Mouse (Mus musculus) small intestine, adult 2 months (tissue): ENCODE measurements around the gene Ppara. TPM values are rescaled to one million over a fixed set of nuclear protein-coding genes. Genes with fewer than 3 reads are reported as not detected.

ENCODE experiments used
- H3K27ac ChIP-seq: fragments of 200-500 bp; 2 replicates; pipeline ENCODE4 v1.5.1; 2012; ENCODE audit warnings: low read depth, low read length, control low read depth, inconsistent platforms; ENCODE audit not compliant: insufficient read depth
- H3K27me3 ChIP-seq: fragments of 200-500 bp; 2 replicates; pipeline ENCODE4 v1.6.1; 2012; ENCODE audit warnings: mild to moderate bottlenecking, moderate library complexity, low read length, inconsistent platforms; ENCODE audit not compliant: control insufficient read depth, insufficient read depth
- H3K36me3 ChIP-seq: fragments of 200-500 bp; 2 replicates; pipeline ENCODE4 v1.6.1; 2012; ENCODE audit warnings: mild to moderate bottlenecking, low read length, control low read depth, inconsistent platforms; ENCODE audit not compliant: control insufficient read depth, insufficient read depth
- H3K4me1 ChIP-seq: fragments of 200-500 bp; 2 replicates; pipeline ENCODE4 v1.6.1; 2012; ENCODE audit warnings: low read length, inconsistent platforms, mixed read lengths; ENCODE audit not compliant: control insufficient read depth, insufficient read depth, insufficient read length
- H3K4me3 ChIP-seq: fragments of 200-500 bp; 2 replicates; pipeline ENCODE4 v1.5.1; 2012; ENCODE audit warnings: low read depth, mild to moderate bottlenecking, control low read depth, inconsistent platforms, low read length, moderate library complexity
- CTCF ChIP-seq: fragments of 200-500 bp; IDR thresholded peaks from 2 replicates; pipeline ENCODE4 v1.5.1; 2012; ENCODE audit warnings: low read depth, mild to moderate bottlenecking, control low read depth, inconsistent platforms, low read length, moderate library complexity, mixed read lengths; ENCODE audit not compliant: insufficient replicate concordance, insufficient read length; ENCODE audit errors: extremely low read depth
- POLR2A ChIP-seq: fragments of 200-500 bp; IDR thresholded peaks from 2 replicates; pipeline ENCODE4 v1.6.1; 2012; ENCODE audit warnings: low read depth, mild to moderate bottlenecking, control low read depth, inconsistent platforms, low read length, moderate library complexity
- WGBS: fragments of 180-500 bp; shearing (Covaris S2); methylation state at CpG from one replicate; pipeline ENCODE4 v1.1.7; 2018; 5-methylcytosine and 5-hydroxymethylcytosine counted together
- polyA plus RNA-seq: library from polyadenylated mRNA; depleted of rRNA; stranded (reverse); fragments of >200 nt; gene quantifications from 2 replicates; pipeline ENCODE4 v1.2.3, GENCODE M21; 2012

The Ppara gene
- polyA plus RNA-seq, 1 experiment: 7.2 TPM

GRCm38 (mm10) chr15:85798676-85799075 lies 63.9 kb downstream of the Ppara start:
- Histone ChIP-seq H3K27ac (no peak overlapping the region), H3K4me3 (no peak overlapping the region), H3K4me1 (no peaks in the 10 kb centered on the region), H3K27me3 (no peaks in the 10 kb centered on the region), H3K36me3 (peaks cover 45% of the 10 kb centered on the region)
- 96% methylated on average over 8 of the region's 8 CpGs for WGBS
- TF ChIP-seq POLR2A: no peak
- TF ChIP-seq CTCF: no peak

- H3K27ac ChIP-seq: no peak overlapping the region
- WGBS: 88% methylated on average over 2 of the region's 2 CpGs
- H3K4me3 ChIP-seq: no peak overlapping the region
- H3K4me1 ChIP-seq: no peaks in the 10 kb centered on the region
- no peaks in the 10 kb centered on the region for H3K27me3 ChIP-seq
- peaks cover 35% of the 10 kb centered on the region for H3K36me3 ChIP-seq
- TF ChIP-seq CTCF: no peak
- no peak for TF ChIP-seq POLR2A
These were observed 68.1 kb downstream of the Ppara start for GRCm38 (mm10) chr15:85802931-85803330.

- Histone ChIP-seq H3K27ac (no peak overlapping the region), H3K36me3 (peaks cover 13% of the 10 kb centered on the region), H3K4me1 (no peaks in the 10 kb centered on the region), H3K4me3 (no peak overlapping the region), H3K27me3 (no peaks in the 10 kb centered on the region)
- 70% methylated on average over 4 of the region's 4 CpGs for WGBS
- no peak for TF ChIP-seq POLR2A
- no peak for TF ChIP-seq CTCF
These were observed 72.1 kb downstream of the Ppara start for GRCm38 (mm10) chr15:85806886-85807285.

- Histone ChIP-seq H3K4me3 (no peak overlapping the region), H3K27me3 (no peaks in the 10 kb centered on the region), H3K4me1 (no peaks in the 10 kb centered on the region), H3K36me3 (peaks cover 11% of the 10 kb centered on the region), H3K27ac (no peak overlapping the region)
- WGBS: 86% methylated on average over 4 of the region's 4 CpGs
- TF ChIP-seq POLR2A (no peak), CTCF (no peak)
These were observed 72.6 kb downstream of the Ppara start for GRCm38 (mm10) chr15:85807404-85807803.

- Histone ChIP-seq H3K27me3 (no peaks in the 10 kb centered on the region), H3K4me3 (no peak overlapping the region), H3K27ac (no peak overlapping the region), H3K4me1 (no peaks in the 10 kb centered on the region), H3K36me3 (peaks cover 9% of the 10 kb centered on the region; the same call in 1 of the 2 replicates)
- TF ChIP-seq CTCF (no peak), POLR2A (no peak)
- WGBS: 79% methylated on average over 6 of the region's 6 CpGs
These were observed 73.2 kb downstream of the Ppara start for GRCm38 (mm10) chr15:85808031-85808430.

GRCm38 (mm10) chr15:85808434-85808833 lies 73.7 kb downstream of the Ppara start:
- H3K36me3 ChIP-seq: peaks cover 7% of the 10 kb centered on the region; the same call in 1 of the 2 replicates
- H3K27me3 ChIP-seq: no peaks in the 10 kb centered on the region
- no peak for TF ChIP-seq CTCF
- TF ChIP-seq POLR2A: no peak
- peaks cover 3% of the 10 kb centered on the region; the same call in 1 of the 2 replicates for H3K4me1 ChIP-seq
- no peak overlapping the region for H3K4me3 ChIP-seq
- WGBS: 76% methylated on average over 8 of the region's 8 CpGs
- no peak overlapping the region for H3K27ac ChIP-seq

- no peak overlapping the region for H3K4me3 ChIP-seq
- WGBS: 81% methylated on average over 12 of the region's 12 CpGs
- peaks cover 7% of the 10 kb centered on the region; the same call in 1 of the 2 replicates for H3K36me3 ChIP-seq
- TF ChIP-seq CTCF: no peak
- no peak for TF ChIP-seq POLR2A
- H3K4me1 ChIP-seq: peaks cover 3% of the 10 kb centered on the region; the same call in 1 of the 2 replicates
- H3K27me3 ChIP-seq: no peaks in the 10 kb centered on the region
- no peak overlapping the region for H3K27ac ChIP-seq
These were observed 74.3 kb downstream of the Ppara start for GRCm38 (mm10) chr15:85809091-85809490.
